Mouse (Mus musculus) erythroblast, embryonic 14.5 days (primary cell): ENCODE results near the gene Fmnl1. TPM values are rescaled to one million over a fixed set of nuclear protein-coding genes. Genes with fewer than 3 reads are reported as not detected.

Experiments used
- H3K27me3 ChIP-seq: 2 replicates; pipeline ENCODE4 v1.6.1; 2012; ENCODE audit warnings: inconsistent platforms; ENCODE audit not compliant: control insufficient read depth
- H3K36me3 ChIP-seq: 2 replicates; pipeline ENCODE4 v1.6.1; 2012; ENCODE audit warnings: mild to moderate bottlenecking, inconsistent platforms; ENCODE audit not compliant: control insufficient read depth
- H3K4me1 ChIP-seq: 2 replicates; pipeline ENCODE4 v1.6.1; 2012; ENCODE audit warnings: inconsistent platforms; ENCODE audit not compliant: control insufficient read depth
- H3K4me3 ChIP-seq: replicated peaks from 2 replicates; pipeline ENCODE3; 2012; ENCODE audit warnings: moderate library complexity, mild to moderate bottlenecking, inconsistent platforms
- H3K9me3 ChIP-seq: 2 replicates; pipeline ENCODE4 v1.6.1; 2012; ENCODE audit warnings: low read length, inconsistent platforms, mixed read lengths; ENCODE audit not compliant: control insufficient read depth
- GATA1 ChIP-seq: IDR thresholded peaks from 2 replicates; pipeline ENCODE4 v1.6.1; 2012; ENCODE audit warnings: low read length, inconsistent platforms, mixed read lengths
- TAL1 ChIP-seq: IDR thresholded peaks from 3 replicates; pipeline ENCODE4 v1.6.1; 2012; ENCODE audit warnings: low read length, inconsistent platforms, mixed read lengths
- polyA plus RNA-seq: library from polyadenylated mRNA; stranded (reverse); fragments of >175 nt; gene quantifications from 2 replicates; pipeline ENCODE4 v1.2.3, GENCODE M21; 2012

Fmnl1 gene
- polyA plus RNA-seq, 1 experiment: 0.20 TPM

- Histone ChIP-seq H3K27me3 (peaks cover 60% of the 10 kb centered on the region), H3K4me3 (no peak overlapping the region), H3K4me1 (no peaks in the 10 kb centered on the region), H3K36me3 (no peaks in the 10 kb centered on the region), H3K9me3 (no peaks in the 10 kb centered on the region)
- TF ChIP-seq GATA1: no peak
- no peak for TF ChIP-seq TAL1
Measured at GRCm38 (mm10) chr11:103195236-103195635, 24.3 kb downstream of the Fmnl1 start.

DNA sequence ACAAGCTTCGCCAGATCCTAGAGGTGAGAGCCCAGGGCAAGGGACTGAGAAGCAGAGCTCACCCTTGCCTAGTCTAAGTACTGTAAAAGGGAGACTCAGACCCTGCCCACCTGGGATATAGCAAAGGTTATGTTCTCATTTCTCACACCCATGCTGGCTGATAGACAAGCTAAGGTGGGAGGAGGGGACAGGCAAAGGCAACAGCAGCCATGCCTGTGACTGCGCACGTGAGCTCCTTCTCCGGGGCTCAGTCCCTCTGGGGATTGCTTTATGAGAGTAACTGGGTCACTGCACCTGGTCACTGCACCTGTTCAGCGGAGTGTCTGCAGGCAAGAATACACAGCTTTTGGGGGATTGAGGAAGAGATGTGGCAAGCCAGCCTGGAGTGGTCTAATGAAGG, 24.7 kb downstream of the Fmnl1 start:
- peaks cover 61% of the 10 kb centered on the region for H3K27me3 ChIP-seq
- TF ChIP-seq TAL1 (no peak), GATA1 (no peak)
- H3K36me3 ChIP-seq: no peaks in the 10 kb centered on the region
- H3K9me3 ChIP-seq: no peaks in the 10 kb centered on the region
- H3K4me1 ChIP-seq: no peaks in the 10 kb centered on the region
- H3K4me3 ChIP-seq: no peak overlapping the region

DNA sequence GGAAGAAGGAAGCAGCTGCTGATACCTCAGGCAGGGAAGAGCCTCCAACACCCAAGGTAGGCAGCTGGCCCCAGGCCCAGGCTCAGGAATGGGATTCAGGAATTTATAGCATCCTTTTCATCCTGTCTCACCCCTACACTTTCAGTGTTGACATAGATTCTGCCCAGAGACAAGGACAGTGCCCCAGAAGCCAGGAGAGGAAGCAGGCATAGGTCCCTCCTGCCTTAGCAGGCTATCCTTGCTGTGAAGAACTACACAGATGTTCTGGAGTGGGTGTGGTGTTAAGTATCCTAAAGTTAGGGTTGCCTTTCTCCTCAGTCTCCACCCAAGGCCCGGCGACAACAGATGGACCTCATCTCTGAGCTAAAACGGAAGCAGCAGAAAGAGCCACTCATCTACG, 26.4 kb downstream of the Fmnl1 start:
- no peak for TF ChIP-seq GATA1
- no peak for TF ChIP-seq TAL1
- peaks cover 56% of the 10 kb centered on the region for H3K27me3 ChIP-seq
- H3K9me3 ChIP-seq: no peaks in the 10 kb centered on the region
- no peak overlapping the region for H3K4me3 ChIP-seq
- no peaks in the 10 kb centered on the region for H3K36me3 ChIP-seq
- H3K4me1 ChIP-seq: no peaks in the 10 kb centered on the region

GRCm38 (mm10) chr11:103198339-103198738, 27.4 kb downstream of the Fmnl1 start:
- H3K36me3 ChIP-seq: no peaks in the 10 kb centered on the region
- peaks cover 48% of the 10 kb centered on the region for H3K27me3 ChIP-seq
- no peaks in the 10 kb centered on the region for H3K9me3 ChIP-seq
- TF ChIP-seq GATA1 (no peak), TAL1 (no peak)
- no peak overlapping the region for H3K4me3 ChIP-seq
- H3K4me1 ChIP-seq: no peaks in the 10 kb centered on the region

- H3K36me3 ChIP-seq: no peaks in the 10 kb centered on the region
- TF ChIP-seq TAL1: no peak
- TF ChIP-seq GATA1: no peak
- H3K27me3 ChIP-seq: peaks cover 43% of the 10 kb centered on the region
- H3K4me3 ChIP-seq: no peak overlapping the region
- no peaks in the 10 kb centered on the region for H3K4me1 ChIP-seq
- H3K9me3 ChIP-seq: no peaks in the 10 kb centered on the region
Measured at GRCm38 (mm10) chr11:103198911-103199803, 28.2 kb downstream of the Fmnl1 start.

DNA sequence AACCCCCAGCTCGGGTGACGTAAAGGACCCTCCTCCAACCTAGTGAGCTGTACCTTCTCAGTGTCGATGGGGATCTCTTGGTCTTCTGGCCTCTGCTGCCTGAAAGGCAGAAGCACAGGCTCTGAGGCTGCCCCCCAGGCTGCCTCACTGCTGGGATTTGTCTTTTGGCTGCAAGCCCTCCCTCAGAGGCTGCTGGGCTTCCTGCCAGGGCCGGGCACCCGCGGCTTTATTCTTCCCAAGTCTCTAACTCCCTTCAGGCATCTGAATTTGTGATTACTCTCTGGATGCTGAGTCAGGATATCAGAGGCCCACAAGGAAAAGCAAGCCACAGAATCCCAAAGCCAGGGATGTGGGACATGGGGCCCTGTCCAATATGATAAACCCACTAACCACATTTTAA, 30.8 kb downstream of the Fmnl1 start:
- no peaks in the 10 kb centered on the region for H3K36me3 ChIP-seq
- no peak overlapping the region for H3K4me3 ChIP-seq
- no peaks in the 10 kb centered on the region for H3K4me1 ChIP-seq
- H3K27me3 ChIP-seq: peaks cover 36% of the 10 kb centered on the region
- TF ChIP-seq GATA1 (no peak), TAL1 (no peak)
- no peaks in the 10 kb centered on the region for H3K9me3 ChIP-seq

DNA sequence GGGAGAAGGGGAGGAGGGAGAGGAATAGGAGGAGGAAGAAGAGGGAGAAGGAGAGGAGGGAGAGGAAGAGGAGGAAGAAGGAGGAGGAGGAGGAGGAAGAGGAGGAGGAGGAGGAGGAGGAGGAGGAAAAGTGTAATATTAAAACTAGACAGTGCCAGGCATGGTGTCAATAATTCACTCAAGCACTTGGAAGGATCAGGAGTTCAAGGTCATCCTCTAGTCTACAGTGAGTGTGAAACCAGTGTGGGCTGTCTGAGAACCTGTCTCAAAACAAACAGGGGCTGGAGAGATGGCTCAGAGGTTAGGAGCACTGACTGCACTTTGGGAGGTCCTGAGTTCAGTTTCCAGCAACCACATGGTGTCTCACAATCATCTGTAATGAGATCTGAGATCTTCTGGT, 31.5 kb downstream of the Fmnl1 start:
- Histone ChIP-seq H3K36me3 (no peaks in the 10 kb centered on the region), H3K4me1 (no peaks in the 10 kb centered on the region), H3K27me3 (peaks cover 28% of the 10 kb centered on the region), H3K9me3 (no peaks in the 10 kb centered on the region), H3K4me3 (no peak overlapping the region)
- TF ChIP-seq GATA1 (no peak), TAL1 (no peak)

GRCm38 (mm10) chr11:103206203-103206602, 35.3 kb downstream of the Fmnl1 start:
- TF ChIP-seq GATA1: no peak
- TF ChIP-seq TAL1: no peak
- no peak overlapping the region for H3K4me3 ChIP-seq
- 0 out of 2 replicates have a peak, but pooled peaks cover 2% of the 10 kb centered on the region for H3K27me3 ChIP-seq

GRCm38 (mm10) chr11:103208458-103208857, 37.6 kb downstream of the Fmnl1 start, which contains the start of gene 1700023F06Rik:
Gene 1700023F06Rik, minus strand, starts transcription at chr11:103208558.
- no peaks in the 10 kb centered on the region for H3K27me3 ChIP-seq
- H3K9me3 ChIP-seq: peaks cover 2% of the 10 kb centered on the region; the same call in 1 of the 2 replicates
- TF ChIP-seq TAL1 (no peak), GATA1 (no peak)
- H3K4me3 ChIP-seq: no peak within 1 kb of the TSS
- no peaks in the 10 kb centered on the region for H3K4me1 ChIP-seq
- H3K36me3 ChIP-seq: no peaks in the 10 kb centered on the region

More at GRCm38 (mm10) chr11:103206203-103206602, 35.3 kb downstream of the Fmnl1 start:
- H3K4me1 ChIP-seq: no peaks in the 10 kb centered on the region
- no peaks in the 10 kb centered on the region for H3K9me3 ChIP-seq
- H3K36me3 ChIP-seq: no peaks in the 10 kb centered on the region
